Mouse (Mus musculus): ENCODE results near the gene Gm29049.
"Not testable (repeated sequence)": the region's sequence is repeated elsewhere in the genome, so short reads cannot be mapped to it uniquely, and the experiment has no call there.

Gm29049 gene

GRCm38 (mm10) chrY:7997068-7997467 is at the start of gene Gm29049:
Gm29049 (minus strand) TSS chrY:7997168.
- DNase-seq (ENCODE audit: low read depth) = not testable (repeated sequence)
